Mouse (Mus musculus) retina, postnatal 1 day (tissue): ENCODE measurements around the gene Ifnlr1.
"Not testable (repeated sequence)": the region's sequence is repeated elsewhere in the genome, so short reads cannot be mapped to it uniquely, and the experiment has no call there.

ENCODE experiments used
- DNase-seq: peaks from one replicate; pipeline ENCODE4 v3.0.0-alpha.2; 2012

Gene Ifnlr1

DNA sequence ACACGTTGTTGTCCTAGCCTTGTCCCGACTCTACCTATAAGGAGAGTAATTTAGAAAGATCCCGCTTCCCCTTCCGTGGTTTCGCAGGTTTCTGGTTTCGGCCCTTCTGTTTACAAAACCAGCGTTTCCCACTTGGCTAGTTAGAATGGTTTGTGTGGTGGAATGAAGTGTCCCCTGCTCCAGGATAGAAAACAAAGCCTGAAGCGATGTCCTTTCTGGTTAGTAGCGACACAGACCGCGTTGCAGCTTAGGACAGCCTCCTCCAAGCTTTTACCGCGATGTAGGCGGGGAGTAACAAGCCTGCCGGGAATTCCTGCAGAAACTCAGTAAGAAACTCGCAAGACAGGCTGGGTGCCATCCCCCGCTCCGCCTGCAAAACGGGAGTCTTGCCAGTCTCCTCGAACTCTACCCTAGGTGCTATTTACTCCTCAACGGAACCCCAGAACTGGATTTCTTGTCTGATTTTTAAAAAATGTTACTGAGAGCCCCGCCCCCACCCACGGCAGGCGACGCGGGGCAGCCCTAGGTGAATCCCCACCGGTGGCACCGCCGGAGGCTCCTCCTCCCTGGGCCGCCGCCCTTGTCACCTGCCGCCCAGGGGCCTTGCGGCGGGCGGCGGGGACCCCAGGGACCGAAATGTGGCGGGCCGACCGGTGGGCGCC, at the start of gene Ifnlr1:
Gene Ifnlr1, plus strand, starts transcription at position 382 of the 662 bp plus-strand sequence.
- DNase-seq: peak; percentile 57

GRCm38 (mm10) chr4:135641302-135642079, 44.6 kb upstream of the Ifnlr1 start:
- not testable (repeated sequence) for DNase-seq

GRCm38 (mm10) chr4:135645022-135645637, 41.0 kb upstream of the Ifnlr1 start:
- no peak for DNase-seq

DNA sequence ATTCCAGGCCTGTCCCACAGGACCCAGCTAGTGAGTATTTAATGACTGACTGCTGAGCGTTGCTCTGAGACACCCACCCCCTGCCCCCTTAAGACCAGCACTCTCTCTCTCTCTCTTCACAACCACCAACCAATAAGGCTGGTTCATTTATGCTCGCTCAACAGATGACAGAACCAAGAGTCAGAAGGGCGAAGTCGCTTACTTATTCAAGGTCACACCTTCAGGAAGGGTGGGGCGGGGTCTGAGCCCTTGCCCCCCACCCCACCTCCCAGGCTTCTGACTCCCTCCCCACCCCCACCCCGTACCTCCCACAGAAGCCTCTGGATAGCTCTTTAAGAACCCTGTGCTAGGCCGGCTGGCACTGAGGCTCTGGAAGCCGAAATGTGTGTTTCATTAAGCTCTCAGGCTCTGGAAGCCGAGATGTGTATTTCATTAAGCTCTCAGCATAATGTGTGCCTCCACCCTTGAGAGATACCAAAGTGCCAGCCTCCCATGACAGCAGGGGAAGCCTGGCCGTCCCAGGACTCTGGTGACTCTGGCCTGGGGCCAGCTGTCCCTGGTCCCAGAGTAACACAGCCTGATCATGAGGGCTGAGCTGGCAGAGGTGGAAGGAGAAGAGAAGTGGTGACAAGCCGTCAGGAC, 33.0 kb upstream of the Ifnlr1 start:
- no peak for DNase-seq

DNA sequence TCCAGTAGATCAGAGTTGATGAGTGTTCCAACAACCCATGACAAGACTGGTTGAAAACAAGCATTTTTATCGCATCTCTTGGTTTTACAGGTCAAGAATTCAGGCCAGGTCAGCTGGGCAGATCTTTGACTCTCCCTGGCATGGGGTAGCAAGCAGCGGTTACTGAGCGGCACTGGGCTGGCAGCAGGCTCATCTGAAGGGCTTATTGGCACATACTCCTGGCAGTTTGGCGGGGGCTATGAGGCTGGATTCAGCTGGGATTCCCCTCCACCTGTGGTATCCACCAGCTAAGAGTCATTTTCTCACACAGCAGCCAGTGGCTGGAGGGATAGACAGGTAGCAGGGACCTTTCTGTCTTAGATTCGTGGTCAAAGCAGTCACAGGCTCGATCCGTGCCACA, 32.1 kb upstream of the Ifnlr1 start:
- no peak for DNase-seq

- DNase-seq: no peak
Measured at GRCm38 (mm10) chr4:135655499-135655898, 30.6 kb upstream of the Ifnlr1 start.

GRCm38 (mm10) chr4:135656094-135656589, 29.9 kb upstream of the Ifnlr1 start:
- DNase-seq: peak; percentile 67

DNA sequence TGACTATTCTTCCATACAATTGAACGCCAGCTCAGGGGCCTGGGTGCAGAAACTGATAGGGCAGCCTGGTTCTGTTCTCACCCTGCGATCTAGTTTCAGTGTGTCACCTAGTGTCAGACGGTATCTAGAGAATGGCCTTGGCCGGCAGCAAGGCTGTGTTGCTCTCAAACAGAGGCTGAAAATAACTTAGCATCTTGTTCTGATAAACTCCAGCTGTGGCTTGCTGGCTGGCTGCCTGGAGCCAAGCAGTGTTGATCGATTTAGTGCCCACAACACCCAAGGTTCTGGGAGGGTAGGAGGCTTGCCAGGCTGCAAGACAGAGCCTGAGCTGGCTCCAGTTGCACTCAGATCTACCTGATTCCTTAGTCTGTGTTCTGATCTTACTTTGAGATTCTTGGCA, 27.6 kb upstream of the Ifnlr1 start:
- DNase-seq: no peak

DNA sequence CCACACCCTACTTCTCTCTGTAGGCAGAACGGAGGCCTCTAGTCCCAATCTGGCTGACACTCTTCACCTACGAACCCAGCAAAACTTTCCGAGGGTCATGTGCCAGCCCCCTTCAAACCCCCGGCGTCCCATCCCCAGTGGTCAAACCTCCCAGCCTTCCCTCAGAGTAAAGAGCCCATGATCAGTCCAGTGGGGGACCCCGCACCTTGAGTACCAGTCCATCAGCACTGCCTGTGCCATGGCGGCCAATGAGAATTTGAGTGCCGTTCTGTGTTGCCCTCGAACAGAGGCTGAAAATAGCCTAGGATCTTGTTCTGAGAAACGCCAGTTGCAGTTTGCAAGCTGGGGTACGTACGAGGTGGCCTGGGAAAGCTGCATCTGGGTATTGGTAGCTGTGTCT, 27.2 kb upstream of the Ifnlr1 start:
- DNase-seq: no peak

- no peak for DNase-seq
Measured at GRCm38 (mm10) chr4:135661082-135661809, 24.8 kb upstream of the Ifnlr1 start.

- no peak for DNase-seq
Measured at GRCm38 (mm10) chr4:135661994-135662393, 24.1 kb upstream of the Ifnlr1 start.

DNA sequence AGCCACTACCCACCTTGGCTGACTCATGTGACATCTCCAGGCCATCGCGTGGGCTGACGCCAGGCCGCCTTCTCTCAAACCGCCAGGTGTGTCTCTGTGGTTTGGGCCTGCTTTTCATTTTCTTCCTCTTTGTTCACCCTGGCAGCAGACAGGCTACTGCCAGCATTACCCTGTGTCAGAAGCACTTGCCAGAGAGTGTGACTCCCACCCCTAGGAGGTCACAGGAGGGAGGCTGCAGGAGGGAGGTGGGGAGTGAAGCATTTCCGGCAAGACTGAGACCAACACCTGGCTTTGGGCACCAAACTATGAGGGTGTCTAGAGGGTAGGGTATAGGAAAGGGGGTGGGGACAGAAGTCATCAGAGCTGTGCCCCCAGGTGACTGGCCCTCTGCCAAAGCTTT, 21.4 kb upstream of the Ifnlr1 start:
- DNase-seq: no peak

- DNase-seq: peak; percentile 67
Measured at GRCm38 (mm10) chr4:135666192-135666975, 19.7 kb upstream of the Ifnlr1 start.

DNA sequence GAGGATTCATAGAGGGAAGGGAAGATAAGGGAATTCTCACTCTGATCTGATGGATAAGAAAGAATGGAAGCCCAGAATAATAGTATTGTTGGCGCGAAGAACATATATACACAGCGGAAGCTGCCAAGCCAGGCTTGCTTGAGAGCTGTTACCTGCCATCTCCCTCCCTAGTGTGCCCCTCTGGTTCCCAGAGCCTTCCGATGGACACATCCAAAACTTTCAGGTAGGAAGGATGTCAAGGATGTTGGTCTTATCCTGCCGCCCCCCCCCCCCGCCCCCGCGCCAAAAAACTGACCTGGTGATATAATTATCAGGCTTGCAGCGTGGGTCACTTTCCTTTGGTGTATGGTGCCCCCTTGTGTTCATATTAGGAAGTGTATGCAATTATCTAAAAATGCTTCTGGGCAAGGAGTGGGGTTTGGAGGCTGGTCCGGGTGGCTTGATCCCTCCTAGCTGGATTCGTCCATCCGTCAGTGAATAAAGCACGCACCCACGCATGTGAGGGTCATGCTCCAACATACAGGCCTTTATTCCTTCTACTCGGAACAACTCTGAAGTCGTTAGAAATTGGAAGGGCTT, 18.7 kb upstream of the Ifnlr1 start:
- DNase-seq: peak; percentile 82

- no peak for DNase-seq
Measured at GRCm38 (mm10) chr4:135673507-135673906, 12.6 kb upstream of the Ifnlr1 start.

DNA sequence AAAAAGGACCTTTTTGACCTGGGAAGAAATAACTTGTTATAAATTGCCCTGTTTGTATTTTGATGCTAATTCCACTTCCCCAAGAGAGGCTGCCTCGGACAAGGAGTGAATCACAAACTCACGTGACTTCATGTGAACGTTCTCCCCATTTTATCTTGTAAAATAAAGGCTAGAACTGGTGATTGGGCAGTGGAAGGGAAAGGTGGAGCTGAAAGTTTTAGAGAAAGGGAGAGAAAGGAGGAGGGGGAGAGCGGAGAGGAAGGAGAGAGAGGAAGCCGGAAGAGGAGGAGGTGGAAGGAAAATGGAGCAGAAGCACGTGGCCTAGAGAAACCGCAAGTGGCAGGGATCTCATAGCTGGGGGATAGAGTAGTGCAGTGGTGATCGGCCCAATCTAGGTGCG, 11.1 kb upstream of the Ifnlr1 start:
- no peak for DNase-seq

DNA sequence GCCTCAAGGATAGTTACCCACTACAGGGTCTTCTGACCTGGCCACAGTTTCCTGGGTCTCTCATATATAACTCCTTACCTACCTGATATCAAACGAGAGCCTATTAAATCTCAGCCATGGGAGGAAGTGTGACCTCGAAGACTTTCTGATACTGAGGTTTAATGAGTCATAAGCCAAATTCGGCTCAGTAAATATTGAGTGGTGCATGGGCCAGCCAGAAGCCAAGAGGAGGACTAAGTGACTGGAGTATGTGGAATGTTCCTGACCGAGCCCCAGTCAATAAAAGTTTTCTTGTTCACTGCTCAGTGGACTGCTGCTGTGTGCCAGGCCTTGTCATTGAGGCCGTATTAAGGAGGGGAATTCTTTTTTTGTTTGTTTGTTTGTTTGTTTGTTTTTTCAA, 9.6 kb upstream of the Ifnlr1 start:
- DNase-seq: no peak

GRCm38 (mm10) chr4:135679316-135679715, 6.8 kb upstream of the Ifnlr1 start:
- DNase-seq: no peak

DNA sequence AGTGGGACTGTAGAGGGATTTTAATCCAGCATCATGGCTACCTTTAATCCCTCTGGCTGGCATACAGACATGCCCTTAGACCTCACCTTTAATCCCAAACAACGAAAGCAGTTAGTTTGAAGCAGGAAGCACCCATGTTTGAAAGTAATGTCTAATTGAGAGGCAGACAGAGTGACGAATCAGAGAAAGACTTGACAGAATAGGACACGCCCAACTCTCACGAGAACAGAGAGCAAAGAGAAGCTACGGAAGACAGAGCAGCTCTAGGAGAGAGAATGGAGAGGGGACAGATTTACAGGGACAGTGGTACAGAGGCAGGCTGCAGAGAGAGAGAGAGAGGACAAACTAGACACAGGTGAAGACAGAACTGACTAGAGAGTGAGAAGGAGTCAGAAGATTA, 4.3 kb upstream of the Ifnlr1 start:
- DNase-seq: no peak

GRCm38 (mm10) chr4:135683553-135683952, 2.5 kb upstream of the Ifnlr1 start:
- DNase-seq: peak; percentile 54

- DNase-seq: peak; percentile 77
Measured at GRCm38 (mm10) chr4:135684731-135685130, 1.4 kb upstream of the Ifnlr1 start.
